Mouse (Mus musculus) stomach, embryonic 16.5 days (tissue): Measurements from ENCODE around the gene Nxnl2. TPM values are rescaled to one million over a fixed set of nuclear protein-coding genes. Genes with fewer than 3 reads are reported as not detected.

ENCODE experiments used
- ATAC-seq: fragments of 200-750 bp; cut with Nextera tagmentation; 2 replicates; pipeline ENCODE4 v1.8.0; 2017; ENCODE audit warnings: moderate number of reproducible peaks, moderate TSS enrichment; ENCODE audit not compliant: insufficient read depth, low FRiP score
- H3K27ac ChIP-seq: fragments of 300-500 bp; sonication (generic); 2 replicates; pipeline ENCODE4 v1.5.1; 2014; ENCODE audit warnings: low read length
- H3K27me3 ChIP-seq: fragments of 300-500 bp; sonication (generic); 2 replicates; pipeline ENCODE4 v1.6.1; 2014; ENCODE audit warnings: low read length, control low read depth, mixed read lengths; ENCODE audit not compliant: control insufficient read depth, insufficient read depth
- H3K36me3 ChIP-seq: fragments of 300-500 bp; sonication (generic); 2 replicates; pipeline ENCODE4 v1.6.1; 2014; ENCODE audit warnings: low read length; ENCODE audit not compliant: control insufficient read depth, insufficient read depth
- H3K4me1 ChIP-seq: fragments of 300-500 bp; sonication (generic); 2 replicates; pipeline ENCODE4 v1.6.1; 2014; ENCODE audit warnings: low read length, control low read depth, mixed read lengths; ENCODE audit not compliant: control insufficient read depth, insufficient read depth
- H3K4me2 ChIP-seq: fragments of 300-500 bp; sonication (generic); 2 replicates; pipeline ENCODE4 v1.6.1; 2014; ENCODE audit warnings: low read depth, low read length, mixed read lengths
- H3K4me3 ChIP-seq: fragments of 300-500 bp; sonication (generic); replicated peaks from 2 replicates; pipeline ENCODE4 v1.5.1; 2014; ENCODE audit warnings: mild to moderate bottlenecking, low read length
- H3K9ac ChIP-seq: fragments of 300-500 bp; sonication (generic); 2 replicates; pipeline ENCODE4 v1.6.1; 2014; ENCODE audit warnings: low read length
- H3K9me3 ChIP-seq: fragments of 300-500 bp; sonication (generic); replicated peaks from 2 replicates; pipeline ENCODE4 v1.6.1; 2016; ENCODE audit warnings: low read length, control low read depth; ENCODE audit not compliant: control insufficient read depth
- WGBS: fragments of 180-500 bp; shearing (Covaris S2); extraction: QIAGEN DNeasy Blood & Tissue Kit; methylation state at CpG from one replicate; pipeline ENCODE4 v1.1.7; 2014; 5-methylcytosine and 5-hydroxymethylcytosine counted together
- microRNA-seq: library from miRNA; unstranded; fragments of <30 nt; microRNA quantifications from one replicate; pipeline ENCODE4, GENCODE M21; 2016
- polyA plus RNA-seq: library from polyadenylated mRNA; unstranded; fragments of >200 nt; fragmentation: Nextera tagmentation; extraction: Ambion mirVana; gene quantifications from 2 replicates; pipeline ENCODE4 v1.2.1, GENCODE M21; 2015

The Nxnl2 gene
- polyA plus RNA-seq, 1 experiment from 2014 or later: 1.5 TPM

DNA sequence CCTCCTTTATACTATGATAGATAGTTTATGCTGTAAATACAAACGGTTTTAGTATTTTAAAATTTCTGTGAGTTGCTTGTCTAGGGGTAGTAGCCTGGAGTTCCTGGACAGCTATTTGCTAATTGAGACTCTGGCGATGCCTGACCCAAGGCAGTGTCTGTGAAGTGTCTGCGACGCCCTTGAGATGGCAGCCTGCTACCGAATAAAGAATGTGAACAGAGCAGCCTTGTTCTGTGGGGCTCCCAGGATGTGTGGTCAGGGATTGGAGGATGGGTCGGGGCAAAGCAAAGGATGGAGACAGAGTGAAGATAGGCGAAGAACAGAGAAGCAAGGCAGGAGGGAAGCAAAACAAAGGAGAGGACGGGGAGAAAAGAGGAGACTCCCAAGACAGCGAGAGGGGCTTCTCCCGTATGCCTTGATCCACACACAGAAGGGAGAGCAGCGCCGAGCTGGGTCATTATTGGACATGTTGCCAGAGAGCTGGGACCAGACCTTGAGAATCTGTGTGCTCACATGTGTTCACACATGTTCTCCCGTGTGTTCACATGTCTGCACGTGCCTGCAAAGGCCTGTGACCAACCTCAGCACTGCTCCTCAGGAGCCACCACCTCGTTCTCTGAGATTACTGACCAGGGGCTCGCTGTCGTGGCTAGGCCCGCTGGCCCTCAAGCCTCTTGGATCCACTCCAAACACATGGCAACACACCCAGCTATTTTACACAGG, 37.7 kb downstream of the Nxnl2 start:
- Histone ChIP-seq H3K4me3 (no peak overlapping the region), H3K9ac (no peak overlapping the region), H3K36me3 (no peaks in the 10 kb centered on the region), H3K27me3 (no peaks in the 10 kb centered on the region), H3K27ac (no peak overlapping the region), H3K9me3 (no peaks in the 10 kb centered on the region), H3K4me2 (no peak overlapping the region), H3K4me1 (0 out of 2 replicates have a peak, but pooled peaks cover 6% of the 10 kb centered on the region)
- 58% methylated on average over 18 of the region's 18 CpGs for WGBS
- ATAC-seq: peak; percentile 78

DNA sequence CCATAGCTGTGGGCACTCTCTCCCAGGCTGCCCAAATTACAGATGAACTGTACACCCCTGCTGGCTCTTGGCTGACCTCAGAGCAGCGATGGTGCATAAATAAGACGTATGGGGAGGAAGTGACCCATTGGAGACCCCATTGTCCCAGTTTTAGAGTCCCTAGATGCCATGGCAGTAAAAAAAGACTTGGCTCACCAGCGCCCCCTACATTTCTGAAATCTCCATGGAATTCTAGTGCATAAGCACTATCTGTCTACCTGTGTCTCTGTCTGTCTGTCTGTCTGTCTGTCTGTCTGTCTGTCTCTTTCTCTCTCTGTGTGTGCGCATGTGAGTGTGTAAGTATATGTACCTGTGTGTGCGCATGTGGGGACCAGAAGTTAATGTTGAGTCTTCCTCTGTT, 39.8 kb downstream of the Nxnl2 start:
- WGBS: 65% methylated on average over 5 of the region's 5 CpGs
- H3K4me2 ChIP-seq: no peak overlapping the region
- H3K27me3 ChIP-seq: no peaks in the 10 kb centered on the region
- no peak for ATAC-seq
- H3K9ac ChIP-seq: no peak overlapping the region
- H3K27ac ChIP-seq: no peak overlapping the region
- H3K36me3 ChIP-seq: no peaks in the 10 kb centered on the region
- H3K4me1 ChIP-seq: 0 out of 2 replicates have a peak, but pooled peaks cover 6% of the 10 kb centered on the region
- H3K9me3 ChIP-seq: no peaks in the 10 kb centered on the region
- H3K4me3 ChIP-seq: no peak overlapping the region

DNA sequence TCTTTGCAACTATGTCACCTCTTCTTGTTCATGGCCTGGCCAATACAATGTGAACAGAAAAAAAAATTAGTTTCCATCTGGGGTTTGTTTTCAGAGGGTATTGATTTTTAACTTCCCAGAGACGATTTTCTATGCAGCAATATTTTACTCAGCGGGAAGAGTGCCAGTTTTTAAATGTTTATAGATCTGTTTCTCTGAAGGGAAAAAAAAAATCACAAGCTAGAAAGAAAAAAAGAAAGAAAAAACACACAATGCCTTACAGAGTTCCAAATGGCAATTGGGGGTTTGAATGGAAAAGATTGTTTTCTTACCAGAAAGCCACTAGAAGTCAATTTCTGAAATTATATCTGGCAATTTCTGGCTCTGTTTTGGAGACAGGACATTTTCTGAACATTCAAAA, 43.9 kb downstream of the Nxnl2 start:
- no peak for ATAC-seq
- WGBS: 31% methylated on average over 2 of the region's 2 CpGs
- no peaks in the 10 kb centered on the region for H3K27me3 ChIP-seq
- H3K4me3 ChIP-seq: no peak overlapping the region
- H3K27ac ChIP-seq: no peak overlapping the region
- H3K36me3 ChIP-seq: no peaks in the 10 kb centered on the region
- no peak overlapping the region for H3K9ac ChIP-seq
- no peaks in the 10 kb centered on the region for H3K9me3 ChIP-seq
- H3K4me1 ChIP-seq: no peaks in the 10 kb centered on the region
- H3K4me2 ChIP-seq: no peak overlapping the region

DNA sequence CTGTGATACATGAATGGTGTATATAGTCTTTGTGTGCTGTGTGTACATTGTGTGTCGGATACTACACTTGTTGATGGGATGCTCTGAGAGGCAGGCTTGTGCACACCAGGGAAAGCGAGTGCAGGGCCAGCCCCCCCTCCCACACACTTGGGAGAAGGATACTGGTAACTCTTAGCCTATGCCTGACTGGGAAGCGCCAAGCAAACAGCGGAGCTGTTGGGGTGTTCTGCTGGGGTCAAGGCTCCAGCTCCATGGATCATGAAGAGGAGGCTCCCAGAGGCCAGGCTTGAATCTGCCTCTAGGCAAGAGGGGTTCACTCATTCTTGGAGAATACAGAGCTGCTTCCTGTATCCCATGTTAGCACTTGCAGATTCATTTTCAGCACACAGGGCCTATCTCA, 50.1 kb downstream of the Nxnl2 start:
- no peak for ATAC-seq
- Histone ChIP-seq H3K4me3 (no peak overlapping the region), H3K27me3 (no peaks in the 10 kb centered on the region), H3K27ac (no peak overlapping the region), H3K9me3 (no peaks in the 10 kb centered on the region), H3K4me1 (peaks cover 10% of the 10 kb centered on the region; the same call in 1 of the 2 replicates), H3K9ac (no peak overlapping the region), H3K36me3 (no peaks in the 10 kb centered on the region), H3K4me2 (no peak overlapping the region)
- 75% methylated on average over 4 of the region's 4 CpGs for WGBS

DNA sequence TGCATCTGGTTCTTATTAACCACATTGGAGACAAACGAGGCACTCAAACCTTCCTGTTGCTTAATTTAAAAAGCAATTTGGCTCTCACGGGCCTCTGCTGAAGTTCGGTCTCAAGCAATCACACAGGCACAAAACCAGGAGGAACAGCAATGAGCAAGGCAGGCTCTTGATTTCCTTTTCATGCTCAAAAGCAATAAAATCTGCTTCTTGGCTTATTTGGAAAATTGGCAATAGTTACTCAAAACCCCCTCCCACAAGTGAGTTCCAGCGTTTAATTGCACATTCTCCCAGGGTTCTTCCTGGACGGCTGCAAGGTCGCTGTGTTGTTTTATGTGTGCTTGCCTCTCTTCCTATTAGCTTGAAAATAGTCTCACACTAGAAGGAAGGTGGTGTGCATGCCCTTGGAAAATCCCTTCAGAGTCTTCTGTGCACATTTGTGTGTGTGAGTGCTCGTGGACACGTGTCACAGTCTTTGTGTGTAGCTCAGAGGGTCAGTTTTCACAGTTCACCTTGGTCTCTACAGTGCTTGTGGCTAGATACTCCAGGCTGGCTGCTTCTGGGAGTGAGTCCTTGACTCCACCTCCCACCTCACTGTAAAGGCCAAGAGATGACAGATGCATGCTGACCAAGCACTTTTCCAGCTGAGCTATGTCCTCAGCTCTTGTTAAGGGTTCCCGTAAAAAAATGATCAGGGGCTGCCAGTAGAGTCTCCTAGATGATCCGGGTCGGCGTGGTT, 50.8 kb downstream of the Nxnl2 start:
- Histone ChIP-seq H3K9ac (no peak overlapping the region), H3K4me2 (no peak overlapping the region), H3K4me1 (peaks cover 10% of the 10 kb centered on the region; the same call in 1 of the 2 replicates), H3K27me3 (no peaks in the 10 kb centered on the region), H3K4me3 (no peak overlapping the region), H3K27ac (peak overlapping the region; percentile 40; the same call in 1 of the 2 replicates), H3K9me3 (no peaks in the 10 kb centered on the region), H3K36me3 (no peaks in the 10 kb centered on the region)
- ATAC-seq: no peak
- WGBS: 48% methylated on average over 12 of the region's 12 CpGs

Small RNAs within 50 kb of the gene (microRNA-seq; reads per million reads assigned to microRNA genes)
- not detected for gene Gm44341

Other genes with a start within 250 kb of the Nxnl2 start
- gene Spin1, start 70.1 kb upstream of the Nxnl2 start, polyA plus RNA-seq: 64.8 and 66.5 TPM in 2 replicates
- gene S1pr3, start 237.6 kb downstream of the Nxnl2 start, polyA plus RNA-seq: 36.8 and 37.0 TPM in 2 replicates